Mouse (Mus musculus): ENCODE data around the gene Tbx4. TPM values are rescaled to one million over a fixed set of nuclear protein-coding genes. Genes with fewer than 3 reads are reported as not detected.

The Tbx4 gene
- 0.10 and 0.77 TPM in 2 replicates for polyA plus RNA-seq (2012; rRNA removed; ENCODE audit: low replicate concordance)

DNA sequence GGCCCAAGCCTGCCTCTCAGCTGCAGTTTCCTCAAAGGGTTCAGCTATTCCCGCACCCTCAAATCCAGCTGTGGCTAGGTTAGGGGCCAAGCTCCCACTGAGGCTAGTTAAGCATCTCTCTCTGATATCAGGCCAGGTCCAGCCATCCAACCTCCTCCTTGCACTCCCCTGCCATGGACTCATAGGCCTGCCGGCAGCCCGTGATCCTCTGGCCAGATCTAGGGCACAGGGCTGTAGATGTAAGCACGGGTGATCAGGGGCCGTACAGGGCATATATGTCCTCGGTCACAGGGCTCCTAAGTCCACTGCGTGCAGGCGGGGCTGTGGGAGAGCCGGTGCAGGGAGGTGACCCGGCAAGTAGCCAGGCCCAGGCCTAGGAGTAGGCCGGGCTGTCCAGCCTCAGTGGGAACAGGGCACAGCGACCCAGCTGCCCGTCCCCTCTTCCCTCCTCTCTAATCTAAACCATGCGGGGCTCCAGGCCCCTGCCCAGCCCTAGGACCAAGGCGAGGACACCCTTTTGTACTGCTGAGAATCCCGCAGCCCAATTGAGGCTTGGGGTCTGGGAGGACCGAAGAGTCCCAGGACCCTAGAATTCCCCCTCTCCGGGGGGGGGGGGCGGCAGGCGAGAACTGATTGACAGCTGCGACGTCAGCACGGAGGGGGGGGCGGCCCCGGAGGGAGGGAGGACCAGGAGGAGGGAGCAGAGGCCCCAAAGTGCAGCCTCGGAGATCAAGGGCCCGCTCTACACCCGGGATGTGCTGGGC, at the start of gene Tbx4:
Tbx4 (plus strand) TSS at position 758 of the 764 bp plus-strand sequence.

DNA sequence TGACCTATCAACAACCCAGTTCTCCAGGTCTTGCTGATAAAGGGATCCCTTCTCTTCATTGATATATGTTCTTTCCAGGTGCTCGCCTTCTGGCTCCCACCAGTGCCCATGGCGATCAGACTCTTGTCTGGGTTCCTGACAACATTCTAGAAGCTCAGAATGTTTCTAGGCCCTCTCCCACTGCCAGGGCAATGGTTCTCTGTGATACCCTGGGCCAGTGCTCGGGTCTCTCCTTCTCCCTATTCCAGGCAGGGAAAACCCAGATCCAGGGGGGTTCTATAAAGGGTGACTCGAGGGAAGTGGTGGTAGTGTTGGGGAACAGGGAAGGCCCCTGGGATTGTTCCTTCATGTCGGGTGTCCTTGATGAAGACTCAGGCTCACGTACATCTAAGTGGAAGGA, 36.0 kb upstream of the Tbx4 start, which contains the start of gene Gm11444:
Gm11444 (minus strand) TSS at position 101 of the 400 bp plus-strand sequence.

Other genes with a start within 250 kb of the Tbx4 start
- gene Tbx2, start 53.9 kb upstream of the Tbx4 start, polyA plus RNA-seq (2012; rRNA removed; ENCODE audit: low replicate concordance) = 13.7 TPM in 2 replicates
- not detected in 2 replicates for gene Gm11444, start 36.1 kb upstream of the Tbx4 start, polyA plus RNA-seq (2012; rRNA removed; ENCODE audit: low replicate concordance)